Mouse (Mus musculus) heart, embryonic 11.5 days (tissue): ENCODE measurements around the gene Pnpt1. TPM values are rescaled to one million over a fixed set of nuclear protein-coding genes. Genes with fewer than 3 reads are reported as not detected.

Experiments used
- ATAC-seq: fragments of 200-750 bp; cut with Nextera tagmentation; replicated peaks from 2 replicates; pipeline ENCODE4 v1.8.0; 2017; ENCODE audit warnings: moderate library complexity; ENCODE audit not compliant: insufficient number of reproducible peaks, low FRiP score, low TSS enrichment
- H3K27ac ChIP-seq: fragments of 300-500 bp; sonication (generic); 2 replicates; pipeline ENCODE4 v1.5.1; 2014; ENCODE audit warnings: mild to moderate bottlenecking, low read depth, low read length
- H3K27me3 ChIP-seq: fragments of 300-500 bp; sonication (generic); 2 replicates; pipeline ENCODE4 v1.6.1; 2014; ENCODE audit warnings: mild to moderate bottlenecking, low read length, mixed read lengths; ENCODE audit not compliant: control insufficient read depth, insufficient read depth
- H3K36me3 ChIP-seq: fragments of 300-500 bp; sonication (generic); 2 replicates; pipeline ENCODE4 v1.6.1; 2014; ENCODE audit warnings: mild to moderate bottlenecking, low read length, moderate library complexity, mixed read lengths; ENCODE audit not compliant: control insufficient read depth, insufficient read depth
- H3K4me1 ChIP-seq: fragments of 300-500 bp; sonication (generic); 2 replicates; pipeline ENCODE4 v1.6.1; 2014; ENCODE audit warnings: low read length; ENCODE audit not compliant: control insufficient read depth, insufficient read depth
- H3K4me2 ChIP-seq: fragments of 300-500 bp; sonication (generic); 2 replicates; pipeline ENCODE4 v1.6.1; 2014; ENCODE audit warnings: mild to moderate bottlenecking, moderate library complexity
- H3K4me3 ChIP-seq: fragments of 300-500 bp; sonication (generic); 2 replicates; pipeline ENCODE4 v1.5.1; 2014; ENCODE audit warnings: low read depth, low read length
- H3K9ac ChIP-seq: fragments of 300-500 bp; sonication (generic); 2 replicates; pipeline ENCODE4 v1.6.1; 2014; ENCODE audit warnings: mild to moderate bottlenecking, low read depth, low read length, moderate library complexity
- H3K9me3 ChIP-seq: fragments of 300-500 bp; sonication (generic); replicated peaks from 2 replicates; pipeline ENCODE4 v1.6.1; 2016; ENCODE audit warnings: low read length; ENCODE audit not compliant: control insufficient read depth
- WGBS: fragments of 180-500 bp; shearing (Covaris S2); extraction: QIAGEN DNeasy Blood & Tissue Kit; methylation state at CpG from one replicate; pipeline ENCODE4 v1.1.7; 2014; ENCODE audit not compliant: insufficient replicate concordance; 5-methylcytosine and 5-hydroxymethylcytosine counted together
- polyA plus RNA-seq: library from polyadenylated mRNA; unstranded; fragments of >200 nt; fragmentation: Nextera tagmentation; extraction: Ambion mirVana; gene quantifications from 2 replicates; pipeline ENCODE4 v1.2.1, GENCODE M21; 2014

Gene Pnpt1
- polyA plus RNA-seq, 1 experiment from 2014 or later: 51.7 TPM

GRCm38 (mm10) chr11:29172563-29173124, 42.1 kb downstream of the Pnpt1 start, which contains the start of gene Ppp4r3b:
Ppp4r3b (plus strand) TSS chr11:29172890.
- H3K9ac ChIP-seq: peak within 1 kb of the TSS; percentile 95
- WGBS: under 1% methylated on average over 50 of the region's 50 CpGs
- H3K4me3 ChIP-seq: peak within 1 kb of the TSS; percentile 92
- no peaks in the 10 kb centered on the region for H3K9me3 ChIP-seq
- H3K4me1 ChIP-seq: peaks cover 5% of the 10 kb centered on the region; the same call in 1 of the 2 replicates
- ATAC-seq: peak; percentile 99
- no peaks in the 10 kb centered on the region for H3K36me3 ChIP-seq
- peak within 1 kb of the TSS; percentile 93 for H3K27ac ChIP-seq
- peak within 1 kb of the TSS; percentile 81 for H3K4me2 ChIP-seq
- H3K27me3 ChIP-seq: no peaks in the 10 kb centered on the region

- no peaks in the 10 kb centered on the region for H3K27me3 ChIP-seq
- H3K4me2 ChIP-seq: peak overlapping the region; percentile 81
- no peaks in the 10 kb centered on the region for H3K36me3 ChIP-seq
- peak; percentile 66 for ATAC-seq
- no peaks in the 10 kb centered on the region for H3K9me3 ChIP-seq
- H3K27ac ChIP-seq: peak overlapping the region; percentile 93
- H3K4me3 ChIP-seq: peak overlapping the region; percentile 92
- H3K9ac ChIP-seq: peak overlapping the region; percentile 95
- WGBS: under 1% methylated on average over 38 of the region's 38 CpGs
- peaks cover 5% of the 10 kb centered on the region; the same call in 1 of the 2 replicates for H3K4me1 ChIP-seq
These were observed 42.6 kb downstream of the Pnpt1 start for GRCm38 (mm10) chr11:29173125-29173631.

GRCm38 (mm10) chr11:29173706-29174436, 43.3 kb downstream of the Pnpt1 start:
- no peaks in the 10 kb centered on the region for H3K9me3 ChIP-seq
- 7% methylated on average over 13 of the region's 13 CpGs for WGBS
- H3K4me1 ChIP-seq: peaks cover 5% of the 10 kb centered on the region; the same call in 1 of the 2 replicates
- peak overlapping the region; percentile 93 for H3K27ac ChIP-seq
- H3K9ac ChIP-seq: peak overlapping the region; percentile 95
- ATAC-seq: no peak
- peak overlapping the region; percentile 81 for H3K4me2 ChIP-seq
- H3K4me3 ChIP-seq: peak overlapping the region; percentile 92
- H3K36me3 ChIP-seq: no peaks in the 10 kb centered on the region
- H3K27me3 ChIP-seq: no peaks in the 10 kb centered on the region

- H3K27ac ChIP-seq: no peak overlapping the region
- no peaks in the 10 kb centered on the region for H3K27me3 ChIP-seq
- no peak overlapping the region for H3K4me3 ChIP-seq
- no peak overlapping the region for H3K9ac ChIP-seq
- no peaks in the 10 kb centered on the region for H3K9me3 ChIP-seq
- 94% methylated on average over 1 of the region's 1 CpGs for WGBS
- H3K4me1 ChIP-seq: no peaks in the 10 kb centered on the region
- no peaks in the 10 kb centered on the region for H3K36me3 ChIP-seq
- no peak overlapping the region for H3K4me2 ChIP-seq
- no peak for ATAC-seq
These were observed 48.8 kb downstream of the Pnpt1 start for GRCm38 (mm10) chr11:29179319-29179718.

- Histone ChIP-seq H3K27ac (no peak overlapping the region), H3K4me1 (no peaks in the 10 kb centered on the region), H3K4me3 (no peak overlapping the region), H3K9me3 (no peaks in the 10 kb centered on the region), H3K27me3 (no peaks in the 10 kb centered on the region), H3K36me3 (no peaks in the 10 kb centered on the region), H3K9ac (no peak overlapping the region), H3K4me2 (no peak overlapping the region)
- no peak for ATAC-seq
- WGBS: 86% methylated on average over 3 of the region's 3 CpGs
These were observed 50.1 kb downstream of the Pnpt1 start for GRCm38 (mm10) chr11:29180657-29181056.

- Histone ChIP-seq H3K9me3 (no peaks in the 10 kb centered on the region), H3K4me3 (no peak overlapping the region), H3K27ac (no peak overlapping the region), H3K4me1 (no peaks in the 10 kb centered on the region), H3K36me3 (peaks cover 3% of the 10 kb centered on the region; the same call in 1 of the 2 replicates), H3K4me2 (no peak overlapping the region), H3K27me3 (no peaks in the 10 kb centered on the region), H3K9ac (no peak overlapping the region)
- ATAC-seq: no peak
- WGBS: 70% methylated on average over 5 of the region's 5 CpGs
These were observed 51.2 kb downstream of the Pnpt1 start for GRCm38 (mm10) chr11:29181751-29182150.

- H3K9ac ChIP-seq: no peak overlapping the region
- H3K27ac ChIP-seq: no peak overlapping the region
- no peak overlapping the region for H3K4me2 ChIP-seq
- no peaks in the 10 kb centered on the region for H3K4me1 ChIP-seq
- H3K9me3 ChIP-seq: no peaks in the 10 kb centered on the region
- no peaks in the 10 kb centered on the region for H3K27me3 ChIP-seq
- no peak overlapping the region for H3K4me3 ChIP-seq
- WGBS: 89% methylated on average over 2 of the region's 2 CpGs
- H3K36me3 ChIP-seq: peaks cover 9% of the 10 kb centered on the region; the same call in 1 of the 2 replicates
- no peak for ATAC-seq
These were observed 58.4 kb downstream of the Pnpt1 start for GRCm38 (mm10) chr11:29188981-29189380.

GRCm38 (mm10) chr11:29203653-29204052, 73.1 kb downstream of the Pnpt1 start:
- Histone ChIP-seq H3K36me3 (peaks cover 9% of the 10 kb centered on the region; the same call in 1 of the 2 replicates), H3K4me1 (no peaks in the 10 kb centered on the region), H3K4me2 (no peak overlapping the region), H3K27ac (no peak overlapping the region), H3K9ac (no peak overlapping the region), H3K9me3 (no peaks in the 10 kb centered on the region), H3K4me3 (no peak overlapping the region), H3K27me3 (no peaks in the 10 kb centered on the region)
- WGBS: 82% methylated on average over 5 of the region's 5 CpGs
- ATAC-seq: no peak
